Comparison of ENCODE assay signal across 8 mouse cellular contexts in genomic region chr17:32284262-32285137, GRCm38 (mm10). TPM values are rescaled to one million over a fixed set of nuclear protein-coding genes. Genes with fewer than 3 reads are reported as not detected.
DNase-seq lines count a peak whose midpoint lies in the region; ATAC-seq lines count a peak whose summit lies in the region.

TSS of gene Brd4 (minus strand) at chr17:32284722.

- peak within 1 kb of the TSS; percentile 94 for H3K4me3 ChIP-seq in hindbrain, embryonic 13.5 days

- H3K27me3 ChIP-seq in hindbrain, embryonic 13.5 days, result no peaks in the 10 kb centered on the region

- peak within 1 kb of the TSS; percentile 87 for H3K4me2 ChIP-seq in hindbrain, embryonic 13.5 days

- H3K36me3 ChIP-seq in hindbrain, embryonic 13.5 days, result no peaks in the 10 kb centered on the region

- H3K4me1 ChIP-seq in hindbrain, embryonic 13.5 days (replicated peaks), result peaks cover 44% of the 10 kb centered on the region

- under 1% methylated on average over 85 of the region's 100 CpGs for WGBS in hindbrain, embryonic 13.5 days

- peak within 1 kb of the TSS; percentile 98 for H3K9ac ChIP-seq in hindbrain, embryonic 13.5 days

- H3K9me3 ChIP-seq in hindbrain, embryonic 13.5 days, result no peaks in the 10 kb centered on the region

- DNase-seq in NIH3T3 (ENCODE audit: low read depth), result peak; percentile 96
- peak; percentile 96 for DNase-seq in cerebellum, postnatal 10 days
- peak; percentile 82 to 87 for DNase-seq in frontal cortex, postnatal 14 days (ENCODE audit: low spot score in 2 of 2)
- peak; percentile 85 to 93 for DNase-seq in layer of hippocampus, postnatal 25 days (ENCODE audit: extremely low spot score in 1 of 2, low spot score in 1 of 2)
- DNase-seq in lung, postnatal 25 days (ENCODE audit: low spot score), result peak; percentile 90
- peak; percentile 93 for DNase-seq in retina, embryonic 14.5 days (ENCODE audit: low spot score)
- peak; percentile 93 for DNase-seq in thymus, postnatal 4 days

- ATAC-seq in hindbrain, embryonic 13.5 days (ENCODE audit: low FRiP score), result peak; percentile 92

- H3K27ac ChIP-seq in hindbrain, embryonic 13.5 days, result peak within 1 kb of the TSS; percentile 100

RNA-seq across cellular contexts. Expression of gene Brd4, which starts in this region (rescaled TPM):
- polyA plus RNA-seq in hindbrain, embryonic 13.5 days (2015; fragmentation: Nextera tagmentation; extraction: Ambion mirVana), result 81.8 and 83.9 TPM in 2 replicates
- total RNA-seq in layer of hippocampus, postnatal 25 days (2021), result 100 to 1,000 TPM; 104 to 117 TPM

Comparison
In these comparisons a context has a peak if more than half of its experiments do, and no peak if none do; other contexts are left out.
1. Peak in every context shown above with its lines: DNase-seq, ATAC-seq, H3K4me3 ChIP-seq and H3K27ac ChIP-seq.